Mouse (Mus musculus) frontal cortex, postnatal 36 days (tissue): ENCODE results near the gene Dus1l.
"Not testable (repeated sequence)": the region's sequence is repeated elsewhere in the genome, so short reads cannot be mapped to it uniquely, and the experiment has no call there.

Experiments used
- DNase-seq, 2 experiments: peaks; one replicate each; pipeline ENCODE4 v3.0.0; 2022; ENCODE audit warnings: low spot score in 2 of 2

Gene Dus1l

DNA sequence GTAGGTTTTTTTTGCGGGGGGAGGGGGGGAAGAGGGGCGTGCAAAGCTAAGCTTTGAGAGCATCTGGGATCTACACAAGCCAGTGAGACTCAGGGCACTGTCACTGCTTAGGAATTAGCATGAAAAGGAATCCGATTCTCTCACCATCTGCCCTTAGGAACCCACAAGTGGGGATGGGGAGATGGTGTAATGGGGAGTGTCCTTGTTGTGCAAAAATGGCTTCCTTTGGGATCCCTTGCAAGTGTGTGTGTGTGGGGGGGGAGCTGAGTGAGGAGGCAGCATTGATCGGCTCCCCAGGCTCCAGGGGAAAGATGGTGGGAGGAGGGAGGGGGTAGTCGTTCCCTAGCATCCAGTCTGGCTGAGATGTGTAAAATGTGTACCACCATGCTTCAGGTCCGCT is 19.1 kb downstream of the Dus1l start:
- DNase-seq, result no peak

DNA sequence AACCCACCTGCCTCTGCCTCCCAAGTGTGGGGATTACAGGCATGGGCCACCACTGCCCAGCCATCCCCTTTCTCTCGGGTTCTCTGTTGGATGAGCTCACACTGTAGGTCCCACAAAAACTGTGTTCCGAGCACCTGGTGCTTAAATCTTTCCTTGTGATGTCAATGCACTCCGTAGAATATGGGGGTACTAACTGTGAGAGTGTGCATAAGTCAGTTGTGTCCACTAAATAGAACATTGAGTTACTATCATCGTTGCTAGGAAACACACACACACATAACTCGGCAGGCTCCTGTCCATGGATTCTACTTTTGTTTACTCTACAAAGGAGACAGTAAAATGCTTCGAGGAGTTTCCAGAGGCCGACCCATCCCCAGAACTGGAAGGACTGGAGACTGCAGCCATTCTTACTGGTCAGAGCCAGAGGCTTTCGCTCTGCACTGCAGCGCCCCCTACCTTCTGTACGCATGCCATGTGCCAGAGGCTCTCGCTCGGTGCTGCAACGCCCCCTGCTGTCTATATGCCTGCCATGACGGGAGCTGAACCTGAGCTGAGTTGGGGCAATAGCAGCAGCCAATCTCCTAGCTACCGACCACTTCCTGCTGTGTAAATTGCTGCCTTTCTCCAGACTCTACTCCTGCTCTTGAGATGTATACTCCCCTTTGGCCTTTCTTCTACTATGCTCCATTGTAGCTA is 20.3 kb downstream of the Dus1l start:
- DNase-seq, result peak; percentile 95 to 96

DNA sequence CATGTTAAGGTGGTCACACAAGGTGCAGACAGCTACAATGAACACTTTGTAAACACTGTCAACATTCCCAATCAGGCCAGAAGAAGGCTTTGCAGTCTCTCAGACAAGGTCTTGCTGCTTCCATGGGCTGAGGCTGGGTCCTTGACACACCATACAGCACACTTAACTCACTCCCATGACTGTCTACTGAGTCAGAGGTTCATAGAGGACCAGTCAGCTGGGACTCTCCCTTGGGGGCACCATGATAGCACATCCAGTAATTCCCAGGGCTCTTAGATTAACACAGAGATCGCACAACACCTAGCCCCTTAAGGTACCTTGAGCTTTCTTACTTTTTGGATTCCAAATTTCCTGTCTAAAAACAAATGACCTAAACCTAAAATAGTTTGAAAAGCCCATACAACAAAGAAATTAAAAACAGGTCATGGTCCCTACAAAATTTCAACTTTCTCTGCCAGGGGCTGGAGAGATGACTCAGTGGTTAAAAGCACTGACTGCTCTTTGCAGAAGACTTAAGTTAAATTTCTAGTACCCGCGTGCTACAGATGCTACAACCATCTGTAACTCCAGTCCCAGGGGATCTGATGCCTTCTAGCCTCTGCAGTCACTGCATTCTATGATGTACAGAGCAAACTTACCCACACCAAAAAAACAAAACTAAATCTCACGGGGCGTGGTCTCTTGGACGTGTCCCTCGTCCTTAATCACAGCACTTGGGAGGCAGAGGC is 22.6 kb downstream of the Dus1l start:
- DNase-seq, result no peak

DNA sequence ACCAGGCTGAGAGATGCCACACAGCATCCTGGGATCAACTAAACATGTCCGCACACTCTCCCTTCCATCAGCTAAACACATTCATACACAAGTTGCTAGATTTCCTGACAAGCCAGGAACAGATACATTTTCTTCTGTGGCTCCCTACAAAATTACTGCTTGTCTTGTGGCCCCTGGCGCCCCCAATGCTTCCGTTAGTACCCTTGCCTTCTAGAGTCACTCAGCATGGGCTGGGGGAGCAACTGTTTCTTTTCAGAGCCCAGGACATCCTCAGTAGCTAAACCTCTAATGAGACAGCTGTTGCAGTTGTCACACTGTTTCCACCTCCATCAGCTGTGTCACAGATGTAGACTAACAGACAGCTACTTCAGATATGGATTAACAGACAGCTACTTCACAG is 23.5 kb downstream of the Dus1l start:
- DNase-seq, result no peak

DNA sequence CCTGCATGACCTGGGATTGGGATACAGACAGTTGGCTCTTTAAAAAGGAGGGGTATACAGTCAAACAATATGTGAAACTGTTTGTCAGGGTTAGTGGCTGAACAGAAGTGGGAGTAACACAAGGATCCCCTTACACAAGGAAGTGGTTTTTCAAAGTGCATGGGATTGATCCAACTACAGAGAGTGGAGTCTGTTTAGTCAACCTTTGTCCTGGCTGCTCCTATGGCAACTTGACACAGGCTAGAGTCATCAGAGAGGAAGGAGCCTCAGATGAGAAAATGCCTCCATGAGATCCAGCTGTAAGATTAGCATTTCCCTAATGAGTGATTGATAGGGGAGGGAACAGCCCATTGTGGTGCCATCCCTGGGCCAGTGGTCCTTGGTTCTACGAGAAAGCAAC is 28.0 kb downstream of the Dus1l start:
- DNase-seq, result no peak

DNA sequence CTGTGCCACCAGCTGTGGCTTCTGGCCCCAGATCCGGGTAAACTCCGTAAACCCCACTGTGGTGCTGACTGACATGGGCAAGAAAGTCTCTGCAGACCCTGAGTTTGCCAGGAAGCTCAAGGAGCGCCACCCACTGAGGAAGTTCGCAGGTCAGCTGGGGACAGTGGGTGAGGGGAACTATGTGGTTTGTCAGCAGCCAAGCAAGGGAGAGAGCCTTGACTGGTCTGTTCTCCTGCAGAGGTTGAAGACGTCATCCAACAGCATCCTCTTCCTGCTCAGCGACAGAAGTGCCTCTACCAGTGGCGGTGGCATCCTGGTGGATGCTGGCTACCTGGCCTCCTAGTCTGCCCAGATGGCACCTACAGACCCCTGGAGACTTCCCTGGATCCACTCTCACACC is 29.2 kb downstream of the Dus1l start:
- not testable (repeated sequence) for DNase-seq

DNA sequence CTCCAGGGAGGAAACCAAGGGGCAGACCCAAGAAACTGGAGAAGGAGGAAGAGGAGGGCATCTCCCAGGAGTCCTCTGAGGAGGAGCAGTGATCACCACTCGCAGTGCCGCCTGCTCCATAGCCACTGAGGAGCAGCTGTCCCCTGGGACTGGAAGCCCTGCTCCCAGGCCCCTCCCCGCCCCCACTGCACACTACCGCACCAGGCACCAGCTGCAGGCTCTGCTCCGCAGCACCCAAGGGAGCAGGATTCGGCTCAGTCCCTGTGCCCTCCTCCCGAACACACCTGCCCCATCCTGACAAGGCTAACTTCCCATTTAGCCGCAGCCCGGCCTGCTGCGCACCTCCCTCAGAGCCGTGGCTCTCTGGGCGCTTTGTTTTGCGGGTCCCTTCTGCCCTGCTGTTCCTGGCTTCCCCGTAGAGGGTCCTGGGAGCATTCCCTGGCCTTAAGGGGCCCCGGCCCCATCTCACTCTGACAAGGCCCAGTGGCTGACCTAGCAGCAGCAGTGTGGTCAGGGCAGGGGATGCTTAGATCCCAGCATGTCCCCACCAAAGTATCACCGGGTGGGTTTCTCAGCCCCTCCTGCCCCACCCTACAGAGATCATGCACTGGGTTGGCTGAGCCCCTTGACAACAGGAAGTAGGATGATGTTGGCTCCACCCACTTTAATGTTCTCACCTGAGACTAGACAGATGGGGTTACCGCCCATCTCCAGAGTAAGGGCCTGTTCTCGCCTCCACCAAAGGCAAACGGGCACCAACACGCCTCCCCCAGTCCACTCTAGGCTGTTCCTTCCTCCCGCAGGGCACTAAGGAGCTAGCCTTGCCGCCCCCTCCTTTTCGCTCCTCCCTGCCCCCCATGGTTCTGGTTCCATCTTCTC is 32.8 kb downstream of the Dus1l start:
- not testable (repeated sequence) for DNase-seq

DNA sequence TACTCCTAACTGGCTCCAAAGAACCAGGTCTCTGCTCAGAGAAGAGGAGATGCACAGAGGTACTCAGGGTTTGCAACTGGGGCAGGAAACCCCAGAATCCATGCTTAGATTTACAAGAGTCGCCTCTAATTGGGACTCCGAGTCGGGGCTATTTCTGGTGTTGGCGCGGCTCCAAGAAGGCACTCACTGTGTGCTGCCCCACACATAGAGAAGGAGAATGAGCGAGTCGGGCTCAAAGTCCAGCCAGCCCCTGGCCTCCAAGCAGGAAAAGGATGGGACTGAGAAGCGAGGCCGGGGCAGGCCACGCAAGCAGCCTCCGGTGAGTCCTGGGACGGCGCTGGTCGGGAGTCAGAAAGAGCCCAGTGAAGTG is 33.5 kb downstream of the Dus1l start, which contains the start of gene Hmga1b:
Hmga1b (plus strand) TSS at position 123 of the 370 bp plus-strand sequence.
- not testable (repeated sequence) for DNase-seq

DNA sequence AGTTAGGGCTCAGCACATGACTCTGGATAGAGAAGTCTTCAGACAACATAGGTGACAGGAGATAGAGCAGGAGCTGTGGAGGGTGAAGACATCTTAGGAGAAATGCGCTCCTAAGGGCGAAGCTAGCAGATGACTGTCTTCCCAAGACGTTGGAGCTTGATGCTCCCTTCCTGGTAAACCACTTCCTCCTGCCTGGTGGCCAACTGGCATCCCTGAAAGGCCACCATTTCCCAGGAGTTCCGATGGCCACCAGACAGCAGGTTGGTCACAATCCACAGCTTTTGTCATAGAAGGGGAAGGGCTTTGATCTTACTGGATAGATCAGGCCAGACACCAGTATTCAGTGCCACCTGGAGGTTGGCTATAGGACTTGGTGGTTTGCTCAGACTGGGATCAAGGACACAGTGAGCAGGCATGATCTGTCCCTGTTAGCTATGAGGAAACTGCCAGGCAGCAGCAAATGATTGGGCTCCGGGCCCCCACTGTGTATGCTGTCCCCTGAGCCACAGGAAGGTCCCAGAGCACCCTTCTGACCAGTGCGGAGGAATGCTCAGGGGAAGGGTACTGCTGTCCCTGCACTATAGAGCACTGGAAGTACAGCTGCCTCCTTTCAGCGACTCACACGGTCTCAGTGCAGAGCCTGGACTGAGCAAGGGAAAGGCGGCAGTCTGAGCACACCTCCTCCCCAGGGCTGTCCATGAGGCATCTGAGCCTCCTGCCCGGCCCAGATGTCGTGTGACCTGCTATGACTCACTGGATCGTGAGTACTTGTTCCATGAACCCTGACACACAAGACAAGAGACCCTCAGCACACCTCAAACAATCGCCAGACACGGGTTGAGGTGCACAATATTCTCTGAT is 34.2 kb downstream of the Dus1l start:
- DNase-seq, result no peak

DNA sequence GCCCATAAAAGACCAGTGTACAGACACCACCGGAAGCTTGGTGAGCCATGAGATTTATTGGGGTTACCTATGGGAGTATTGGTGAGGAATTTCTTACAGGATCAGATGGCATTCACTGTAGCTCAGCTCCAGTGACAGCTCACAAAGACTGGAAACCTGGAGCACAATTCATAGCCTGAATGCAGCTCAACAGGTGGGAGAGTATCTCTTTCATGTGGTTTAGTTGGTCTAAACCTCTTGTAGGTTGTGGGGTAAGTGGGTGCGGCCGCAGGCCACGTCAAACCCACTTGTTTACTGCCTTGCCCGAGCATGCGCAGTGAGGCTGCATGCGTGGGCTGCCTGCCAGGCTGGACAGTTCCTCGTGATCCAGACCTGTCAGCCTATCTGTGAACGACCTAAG is 36.0 kb downstream of the Dus1l start:
- DNase-seq, result no peak

DNA sequence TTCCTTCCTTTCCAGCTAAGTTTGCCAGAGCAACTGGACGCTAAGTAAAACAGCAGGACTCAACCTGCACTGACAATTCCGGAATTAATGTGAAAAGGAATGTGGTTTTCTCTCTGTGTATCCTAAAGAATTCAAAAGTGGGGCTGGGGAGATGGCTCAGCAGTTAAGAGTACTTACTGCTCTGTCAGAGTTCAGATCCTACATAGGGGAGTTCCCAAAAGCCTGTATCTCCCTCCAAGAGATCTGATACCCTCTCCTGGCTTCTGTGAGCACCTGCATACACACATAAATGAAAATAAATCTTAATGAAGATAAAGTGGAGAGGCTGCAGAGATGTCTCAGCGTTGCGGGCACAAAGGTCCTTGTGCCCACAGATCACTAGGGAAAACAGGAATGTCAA is 44.6 kb downstream of the Dus1l start:
- DNase-seq, result no peak

DNA sequence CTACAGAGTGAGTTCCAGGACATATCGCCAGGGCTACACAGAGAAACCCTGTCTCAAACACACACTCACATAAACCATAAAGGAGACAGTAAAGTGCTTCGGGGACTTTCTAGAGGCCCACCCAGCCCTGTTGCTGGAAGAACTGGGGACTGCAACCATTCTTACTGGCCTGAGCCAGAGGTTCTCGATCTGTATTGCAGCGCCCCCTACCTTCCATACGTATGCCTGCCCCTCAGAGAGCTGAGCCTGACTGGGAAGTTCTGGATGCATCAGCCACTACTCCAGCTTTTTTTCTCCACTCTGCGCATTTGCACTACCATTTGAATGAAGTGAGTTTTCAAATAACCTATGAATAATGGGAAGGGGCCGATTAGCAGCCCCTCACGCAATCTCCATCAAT is 46.8 kb downstream of the Dus1l start:
- DNase-seq, result peak in 1 of 2 experiments; percentile 8

DNA sequence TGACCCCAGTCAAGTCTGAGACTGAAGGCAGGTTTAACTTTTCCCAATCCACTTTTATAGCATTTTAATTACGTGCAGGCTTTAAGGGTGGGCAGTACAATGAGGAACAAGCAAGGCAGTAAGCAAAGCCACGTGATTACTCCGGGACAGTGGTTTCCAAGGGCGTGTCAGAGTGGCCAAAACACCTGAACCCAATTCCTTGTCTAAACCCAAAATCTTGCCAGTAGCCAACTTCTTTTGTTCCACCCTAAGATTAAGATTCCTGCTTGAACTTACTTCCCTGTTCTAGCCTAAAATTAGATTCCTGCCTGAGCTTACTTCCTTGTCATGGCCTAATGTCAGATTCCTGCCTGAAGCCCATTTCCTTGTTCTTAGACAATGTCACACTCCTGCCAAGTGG is 48.2 kb downstream of the Dus1l start:
- DNase-seq, result no peak

DNA sequence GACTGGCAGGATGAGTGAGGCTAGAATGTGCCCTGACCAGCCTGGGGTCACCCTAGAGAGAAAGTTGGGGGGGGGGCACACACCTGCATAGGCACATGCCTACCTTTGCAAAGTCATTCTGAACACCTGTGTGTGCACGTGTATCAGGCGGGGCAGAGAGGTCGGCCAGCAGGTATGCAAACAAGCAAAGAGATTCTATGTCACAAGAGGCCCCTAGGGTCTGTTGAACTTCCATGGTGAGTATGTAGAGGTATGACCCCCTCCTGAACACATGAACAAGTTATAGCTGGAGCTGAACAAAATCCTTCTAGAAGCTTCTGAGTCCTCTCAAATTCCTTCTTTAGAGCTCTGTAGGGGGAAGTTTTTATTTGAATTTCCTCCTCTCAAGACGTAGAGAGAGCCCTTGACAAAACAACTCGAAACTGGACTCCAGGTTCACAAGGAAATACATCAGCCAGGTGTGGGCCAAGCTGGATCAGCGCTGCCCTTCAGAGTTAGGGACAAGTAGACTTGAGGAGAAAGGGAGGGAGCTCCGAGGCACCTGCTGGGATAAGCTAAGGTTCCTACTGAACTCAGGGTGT is 52.0 kb downstream of the Dus1l start:
- DNase-seq, result no peak

DNA sequence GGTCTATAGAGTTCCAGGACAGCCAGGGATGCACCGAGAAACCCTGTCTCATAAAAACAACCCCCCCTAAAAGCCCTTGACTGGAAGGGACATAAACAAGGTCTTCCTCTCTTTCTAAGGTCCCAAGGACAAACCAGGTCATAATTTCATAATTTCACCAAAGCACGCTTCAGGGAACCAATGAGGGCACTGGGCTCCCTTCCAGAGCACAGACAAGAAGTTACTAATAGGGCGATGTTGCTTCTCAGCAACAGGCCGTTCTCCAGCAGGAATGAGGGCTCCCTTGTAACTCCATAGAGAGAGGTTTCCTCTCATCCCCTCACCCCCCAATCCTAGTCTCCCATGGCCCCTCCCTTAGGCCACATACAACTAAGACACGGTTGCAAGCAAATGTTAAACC is 55.2 kb downstream of the Dus1l start:
- DNase-seq, result no peak
